Mouse (Mus musculus): ENCODE measurements at regions not wholly inside any gene's neighbourhood (a gene's known extent, or its start where the extent isn't known, plus 50 kb on each side); places are given as distances from the start of the nearest gene placed in this dataset.

GRCm38 (mm10) chr14:120831847-120832613 is 79.0 kb upstream of the Ipo5 start:
- DNase-seq, result peak; percentile 91

GRCm38 (mm10) chr14:120834821-120835220 is 76.2 kb upstream of the Ipo5 start:
- no peak for DNase-seq

- no peak for DNase-seq
These were observed 75.3 kb upstream of the Ipo5 start for GRCm38 (mm10) chr14:120835758-120836157.

GRCm38 (mm10) chr14:120836535-120837316 is 74.3 kb upstream of the Ipo5 start:
- DNase-seq, result no peak

- DNase-seq, result peak; percentile 40
These were observed 70.1 kb upstream of the Ipo5 start for GRCm38 (mm10) chr14:120840900-120841299.

- DNase-seq, result no peak
These were observed 69.7 kb upstream of the Ipo5 start for GRCm38 (mm10) chr14:120841311-120841710.

- no peak for DNase-seq
These were observed 65.9 kb upstream of the Ipo5 start for GRCm38 (mm10) chr14:120845172-120845571.

GRCm38 (mm10) chr14:120846073-120846850 is 64.8 kb upstream of the Ipo5 start:
- no peak for DNase-seq

GRCm38 (mm10) chr14:120847006-120847405 is 64.0 kb upstream of the Ipo5 start:
- DNase-seq, result no peak

- DNase-seq, result no peak
These were observed 62.7 kb upstream of the Ipo5 start for GRCm38 (mm10) chr14:120848083-120848951.

GRCm38 (mm10) chr14:120849159-120849558 is 61.9 kb upstream of the Ipo5 start:
- DNase-seq, result no peak

GRCm38 (mm10) chr14:120853643-120854042 is 57.4 kb upstream of the Ipo5 start:
- no peak for DNase-seq

- no peak for DNase-seq
These were observed 56.5 kb upstream of the Ipo5 start for GRCm38 (mm10) chr14:120854559-120854958.

GRCm38 (mm10) chr14:120855181-120855580 is 55.8 kb upstream of the Ipo5 start:
- DNase-seq, result no peak

All from thymus, postnatal 4 days (tissue).